In the genomic region with DNA sequence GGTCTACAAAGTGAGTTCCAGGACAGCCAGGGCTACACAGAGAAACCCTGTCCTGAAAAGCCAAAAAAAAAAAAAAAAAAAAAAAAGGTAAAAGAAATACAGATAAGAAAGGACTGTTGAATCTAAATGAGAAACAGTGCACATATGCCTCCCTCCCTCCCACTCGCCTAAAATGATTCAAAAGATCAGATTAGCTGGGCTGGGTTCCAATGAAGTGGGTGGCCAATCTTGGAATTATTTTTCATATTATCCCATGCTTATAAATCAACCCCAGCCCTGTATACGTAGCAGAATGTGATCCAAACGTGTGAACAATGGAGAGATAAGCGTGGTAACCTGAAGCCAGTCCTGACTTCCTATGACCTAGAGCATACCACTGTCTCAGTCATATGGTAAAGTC, we compare ENCODE assay signal across 7 mouse cellular contexts.
"Had no signal": no experiment of that assay in that cellular context is flagged by ENCODE, and none has a peak within 500 bp of the region (broad histone marks: within the 10 kb centered on the region; RNA-seq: fewer than 3 reads in every experiment).

No protein-coding gene starts in this region.

- DNase-seq: kidney, adult 2 months; kidney, postnatal 36 days; liver, embryonic 13.5 days; lung, embryonic 14.5 days; lung, postnatal 36 days; thymus, adult 18-20 months; thymus, postnatal 36 days had no signal
